Mouse (Mus musculus) megakaryocyte, embryonic 14.5 days (primary cell): ENCODE data around the gene Gm20388.

Experiments used
- FLI1 ChIP-seq: IDR thresholded peaks from 2 replicates; pipeline ENCODE4 v1.6.1; 2012; ENCODE audit warnings: low read length, inconsistent platforms, mixed read lengths
- GATA1 ChIP-seq: IDR thresholded peaks from 3 replicates; pipeline ENCODE4 v1.6.1; 2012; ENCODE audit warnings: mixed read lengths, low read length, inconsistent platforms, borderline replicate concordance

GRCm38 (mm10) chr8:122124326-122124725 lies 2213.7 kb downstream of the Gm20388 start:
- TF ChIP-seq GATA1 (no peak), FLI1 (no peak)
